Comparison of ENCODE assay signal across 8 mouse cellular contexts in the genomic region with DNA sequence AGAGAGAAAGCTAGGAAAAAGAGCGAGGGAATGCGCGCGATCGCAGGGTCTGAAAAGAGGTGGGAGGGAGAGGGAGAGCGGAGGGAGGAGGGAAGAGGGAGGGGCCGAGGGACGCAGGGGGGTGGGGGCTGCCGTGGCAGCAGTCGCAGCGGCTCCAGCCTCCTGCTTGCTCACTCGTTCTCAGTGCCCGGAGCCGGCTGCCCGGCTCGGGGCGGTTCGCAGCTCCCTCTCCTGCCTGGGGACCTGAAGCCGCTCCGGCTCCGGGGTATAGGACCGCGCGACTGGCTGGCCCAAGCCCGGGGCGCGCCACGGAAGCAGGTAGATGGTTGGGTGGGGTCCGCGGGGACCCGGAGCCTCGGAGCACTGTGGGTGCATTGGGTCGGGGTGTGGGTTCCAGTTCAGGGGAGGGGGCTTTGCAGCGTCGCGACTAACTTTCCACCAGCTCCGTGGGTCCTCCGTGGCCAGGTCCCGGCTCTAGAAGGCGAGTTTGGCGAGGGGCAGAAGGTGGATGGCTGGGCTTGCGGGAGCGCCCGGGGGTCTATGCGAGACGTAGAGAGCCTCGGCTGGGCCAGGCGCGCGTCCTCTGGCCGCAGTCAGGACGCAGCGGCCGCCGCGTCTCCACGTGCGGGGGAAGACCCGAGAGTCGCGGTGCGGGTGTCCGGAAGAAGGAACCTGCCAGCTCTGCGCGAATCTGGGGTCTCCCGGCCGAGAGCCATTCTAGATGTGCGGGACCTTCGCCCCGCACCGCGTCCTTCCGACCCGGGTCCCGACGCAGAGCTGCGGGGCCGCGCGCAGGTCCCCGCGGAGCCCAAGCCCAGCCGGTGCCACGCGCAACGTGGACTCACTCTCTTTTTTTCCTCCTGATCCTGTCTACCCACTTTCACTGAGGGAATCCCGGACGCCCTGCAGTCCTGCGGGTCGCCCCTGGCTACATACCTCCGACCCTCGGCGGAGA. TPM values are rescaled to one million over a fixed set of nuclear protein-coding genes. Genes with fewer than 3 reads are reported as not detected.
DNase-seq lines count a peak whose midpoint lies in the region; ATAC-seq and TF ChIP-seq lines count a peak whose summit lies in the region.

A gene (plus strand): TSS at position 116 of the 955 bp plus-strand sequence.

- intact Hi-C loops in heart, adult 2 months (cut with DNase I) = no loop called here

- no peak within 1 kb of the TSS for H3K27ac ChIP-seq in heart, adult 2 months
- H3K27ac ChIP-seq in brown adipose tissue, adult 24 weeks (replicated peaks; ENCODE audit: low read depth, low read length) = no peak within 1 kb of the TSS
- H3K27ac ChIP-seq in forebrain, embryonic 12.5 days = no peak within 1 kb of the TSS
- H3K27ac ChIP-seq in intestine, postnatal 0 days (ENCODE audit: low read depth, low read length) = no peak within 1 kb of the TSS
- H3K27ac ChIP-seq in liver, embryonic 12.5 days = no peak within 1 kb of the TSS
- H3K27ac ChIP-seq in olfactory bulb, adult 2 months (ENCODE audit: insufficient read depth, low read depth, low read length) = no peak within 1 kb of the TSS

- H3K4me1 ChIP-seq in heart, adult 2 months (ENCODE audit: control insufficient read depth, insufficient read depth, low read length) = no peaks in the 10 kb centered on the region
- peaks cover 3% of the 10 kb centered on the region; the same call in 1 of the 2 replicates for H3K4me1 ChIP-seq in brown adipose tissue, adult 24 weeks (ENCODE audit: control insufficient read depth, insufficient read depth, insufficient read length, low read length)
- H3K4me1 ChIP-seq in forebrain, embryonic 12.5 days = peaks cover 22% of the 10 kb centered on the region
- no peaks in the 10 kb centered on the region for H3K4me1 ChIP-seq in intestine, postnatal 0 days (replicated peaks; ENCODE audit: control insufficient read depth, insufficient read depth, low read length)
- peaks cover 13% of the 10 kb centered on the region for H3K4me1 ChIP-seq in liver, embryonic 12.5 days
- H3K4me1 ChIP-seq in olfactory bulb, adult 2 months (ENCODE audit: control insufficient read depth, insufficient read depth, low read length) = peaks cover 15% of the 10 kb centered on the region

- H3K4me3 ChIP-seq in heart, adult 2 months = peak within 1 kb of the TSS; percentile 39
- peak within 1 kb of the TSS; percentile 34 for H3K4me3 ChIP-seq in brown adipose tissue, adult 24 weeks (ENCODE audit: insufficient read depth, low read depth, low read length)
- peak within 1 kb of the TSS; percentile 61 for H3K4me3 ChIP-seq in forebrain, embryonic 12.5 days (replicated peaks)
- H3K4me3 ChIP-seq in intestine, postnatal 0 days (ENCODE audit: low read depth, low read length) = peak within 1 kb of the TSS; percentile 46
- H3K4me3 ChIP-seq in liver, embryonic 12.5 days = peak within 1 kb of the TSS; percentile 49
- H3K4me3 ChIP-seq in olfactory bulb, adult 2 months (ENCODE audit: insufficient read depth, low read depth, low read length) = peak within 1 kb of the TSS; percentile 55

- H3K4me2 ChIP-seq in forebrain, embryonic 12.5 days = peak within 1 kb of the TSS; percentile 99
- H3K4me2 ChIP-seq in intestine, postnatal 0 days (replicated peaks; ENCODE audit: low read depth) = peak within 1 kb of the TSS; percentile 85
- H3K4me2 ChIP-seq in liver, embryonic 12.5 days = peak within 1 kb of the TSS; percentile 70

- no peak within 1 kb of the TSS for H3K9ac ChIP-seq in heart, adult 2 months (ENCODE audit: low read depth, low read length)
- H3K9ac ChIP-seq in forebrain, embryonic 12.5 days = peak within 1 kb of the TSS; percentile 68
- no peak within 1 kb of the TSS for H3K9ac ChIP-seq in intestine, postnatal 0 days (ENCODE audit: low read depth, low read length)
- no peak within 1 kb of the TSS for H3K9ac ChIP-seq in liver, embryonic 12.5 days

- TF ChIP-seq EP300 in heart, adult 2 months (IDR thresholded peaks at IDR 0.05; ENCODE audit: insufficient read depth, low read depth, low read length) = no peak

- peak; percentile 11 to 25 for DNase-seq in heart, adult 2 months
- no peak for DNase-seq in heart, adult 9 months (ENCODE audit: low spot score in 2 of 2)

- no peak for TF ChIP-seq POLR2A in heart, adult 2 months (IDR thresholded peaks at IDR 0.05; ENCODE audit: insufficient read depth, low read depth, low read length)
- TF ChIP-seq POLR2A in olfactory bulb, adult 2 months (IDR thresholded peaks at IDR 0.05; ENCODE audit: insufficient read depth, low read depth, low read length) = no peak

- H3K27me3 ChIP-seq in heart, adult 2 months (ENCODE audit: control insufficient read depth, insufficient read depth, low read length) = peaks cover 16% of the 10 kb centered on the region
- peaks cover 74% of the 10 kb centered on the region for H3K27me3 ChIP-seq in forebrain, embryonic 12.5 days
- H3K27me3 ChIP-seq in intestine, postnatal 0 days (replicated peaks; ENCODE audit: control insufficient read depth, insufficient read depth, low read length) = peaks cover 51% of the 10 kb centered on the region
- peaks cover 86% of the 10 kb centered on the region for H3K27me3 ChIP-seq in liver, embryonic 12.5 days (replicated peaks)

- H3K36me3 ChIP-seq in heart, adult 2 months (ENCODE audit: control insufficient read depth, insufficient read depth, low read length) = no peaks in the 10 kb centered on the region
- no peaks in the 10 kb centered on the region for H3K36me3 ChIP-seq in forebrain, embryonic 12.5 days (replicated peaks)
- no peaks in the 10 kb centered on the region for H3K36me3 ChIP-seq in intestine, postnatal 0 days (ENCODE audit: control insufficient read depth, insufficient read depth)
- no peaks in the 10 kb centered on the region for H3K36me3 ChIP-seq in liver, embryonic 12.5 days

- no peaks in the 10 kb centered on the region for H3K9me3 ChIP-seq in forebrain, embryonic 12.5 days
- H3K9me3 ChIP-seq in intestine, postnatal 0 days (ENCODE audit: control insufficient read depth) = no peaks in the 10 kb centered on the region; the same call in 1 of the 2 replicates
- no peaks in the 10 kb centered on the region for H3K9me3 ChIP-seq in liver, embryonic 12.5 days (replicated peaks)

- WGBS in heart, adult 2 months = under 1% methylated on average over 91 of the region's 93 CpGs
- WGBS in forebrain, embryonic 12.5 days = under 1% methylated on average over 91 of the region's 93 CpGs
- under 1% methylated on average over 93 of the region's 93 CpGs for WGBS in intestine, postnatal 0 days
- WGBS in liver, embryonic 12.5 days (ENCODE audit: insufficient replicate concordance) = 3% methylated on average over 89 of the region's 93 CpGs
- under 1% methylated on average over 93 of the region's 93 CpGs for WGBS in olfactory bulb, adult 2 months

- peak; percentile 85 for ATAC-seq in forebrain, embryonic 12.5 days (ENCODE audit: low FRiP score)
- no peak for ATAC-seq in intestine, postnatal 0 days
- ATAC-seq in liver, embryonic 12.5 days = no peak
- ATAC-seq in activated CD4-positive, CD25-positive, alpha-beta regulatory T cell, adult 4 months = no peak

- H3K79me2 ChIP-seq in heart, adult 2 months (replicated peaks; ENCODE audit: control insufficient read depth, insufficient read depth, low read length) = no peaks in the 10 kb centered on the region

- no peak for TF ChIP-seq CTCF in heart, adult 2 months (IDR thresholded peaks at IDR 0.05)
- TF ChIP-seq CTCF in intestine, postnatal 0 days (IDR thresholded peaks at IDR 0.05; ENCODE audit: low read depth) = no peak
- TF ChIP-seq CTCF in olfactory bulb, adult 2 months (IDR thresholded peaks at IDR 0.05; ENCODE audit: insufficient read depth, low read depth, low read length) = no peak

RNA-seq across cellular contexts. Expression of the gene that starts here (rescaled TPM):
- 1 to 10 TPM; 1.6 to 2.0 TPM for total RNA-seq in heart, adult 2 months (2021)
- polyA plus RNA-seq in heart, adult 2 months (2012; rRNA removed) = 0.33 and 0.41 TPM in 2 replicates
- polyA plus RNA-seq in brown adipose tissue, adult 24 weeks (2012; ENCODE audit: insufficient read depth, insufficient read length, missing spikeins) = not detected in 2 replicates
- 3.8 and 5.2 TPM in 2 replicates for polyA plus RNA-seq in forebrain, embryonic 12.5 days (2016; fragmentation: Nextera tagmentation; extraction: Ambion mirVana)
- polyA plus RNA-seq in intestine, postnatal 0 days (2015; fragmentation: Nextera tagmentation; extraction: Ambion mirVana) = 0.69 and 0.92 TPM in 2 replicates
- polyA plus RNA-seq in liver, embryonic 12.5 days (2016; fragmentation: Nextera tagmentation; extraction: Ambion mirVana) = 0.27 and 0.31 TPM in 2 replicates
- not detected in 2 replicates for polyA plus RNA-seq in olfactory bulb, adult 2 months (2012; ENCODE audit: insufficient read depth, insufficient read length, low replicate concordance, missing spikeins)
- polyA plus RNA-seq in activated CD4-positive, CD25-positive, alpha-beta regulatory T cell, adult 4 months (2017; shearing (Covaris generic)) = under 1 TPM; 0.14 to 0.28 TPM

Comparison
In these comparisons a context has a peak if more than half of its experiments do, and no peak if none do; other contexts are left out.
1. DNase-seq: peak in heart, adult 2 months (2 of 2); none in heart, adult 9 months (0 of 2).
2. Peak in every context shown above with its lines, with median percentiles within 50 percentile points of each other: H3K4me3 ChIP-seq and H3K4me2 ChIP-seq.